Mouse (Mus musculus) cerebellum, adult 9-11 months (tissue): ENCODE data around the gene Syt17.
A peak's percentile ranks its signal among the peaks of the same experiment; 100 is the strongest.

Source experiments
- DNase-seq: peaks from one replicate; pipeline ENCODE4 v3.0.0; 2022

Syt17 gene

GRCm38 (mm10) chr7:118448134-118448967 lies at the start of gene Syt17:
Gene Syt17 (minus strand): TSS chr7:118448222.
- DNase-seq = peak; percentile 33

- no peak for DNase-seq
Observed at GRCm38 (mm10) chr7:118494892-118495579, 47.0 kb upstream of the Syt17 start.

GRCm38 (mm10) chr7:118493892-118494291 lies 45.9 kb upstream of the Syt17 start:
- DNase-seq = no peak

GRCm38 (mm10) chr7:118491431-118492147 lies 43.6 kb upstream of the Syt17 start, which contains the start of gene Itpripl2:
Gene Itpripl2 (minus strand): TSS chr7:118491975.
- no peak for DNase-seq

GRCm38 (mm10) chr7:118490666-118491430 lies 42.8 kb upstream of the Syt17 start:
- no peak for DNase-seq

GRCm38 (mm10) chr7:118489706-118490665 lies 42.0 kb upstream of the Syt17 start:
- DNase-seq = no peak

GRCm38 (mm10) chr7:118488060-118488664 lies 40.1 kb upstream of the Syt17 start:
- DNase-seq = no peak

- no peak for DNase-seq
Observed at GRCm38 (mm10) chr7:118486917-118487316, 38.9 kb upstream of the Syt17 start.

- DNase-seq = no peak
Observed at GRCm38 (mm10) chr7:118483996-118484395, 36.0 kb upstream of the Syt17 start.

- no peak for DNase-seq
Observed at GRCm38 (mm10) chr7:118482001-118482400, 34.0 kb upstream of the Syt17 start.

- DNase-seq = no peak
Observed at GRCm38 (mm10) chr7:118481047-118481810, 33.2 kb upstream of the Syt17 start.

- no peak for DNase-seq
Observed at GRCm38 (mm10) chr7:118480160-118480709, 32.2 kb upstream of the Syt17 start.

GRCm38 (mm10) chr7:118478835-118479312 lies 30.9 kb upstream of the Syt17 start:
- DNase-seq = no peak

GRCm38 (mm10) chr7:118476428-118476827 lies 28.4 kb upstream of the Syt17 start:
- no peak for DNase-seq

- no peak for DNase-seq
Observed at GRCm38 (mm10) chr7:118475008-118475705, 27.1 kb upstream of the Syt17 start.

- no peak for DNase-seq
Observed at GRCm38 (mm10) chr7:118472886-118473285, 24.9 kb upstream of the Syt17 start.

GRCm38 (mm10) chr7:118468060-118468459 lies 20.0 kb upstream of the Syt17 start:
- DNase-seq = no peak

GRCm38 (mm10) chr7:118464432-118464831 lies 16.4 kb upstream of the Syt17 start:
- no peak for DNase-seq
